In genomic region chr15:98951122-98952062, GRCm38 (mm10) we compare ENCODE assay signal across 11 mouse cellular contexts. TPM values are rescaled to one million over a fixed set of nuclear protein-coding genes. Genes with fewer than 3 reads are reported as not detected.
DNase-seq lines count a peak whose midpoint lies in the region; ATAC-seq and TF ChIP-seq lines count a peak whose summit lies in the region.
"Not testable (repeated sequence)": the region's sequence is repeated elsewhere in the genome, so short reads cannot be mapped to it uniquely, and the experiment has no call there.
"Had no signal": no experiment of that assay in that cellular context is flagged by ENCODE, and none has a peak within 500 bp of the region (broad histone marks: within the 10 kb centered on the region; RNA-seq: fewer than 3 reads in every experiment).

No protein-coding gene starts in this region.

- not testable (repeated sequence) for ATAC-seq in embryonic facial prominence, embryonic 13.5 days (ENCODE audit: insufficient number of reproducible peaks, insufficient read depth, low FRiP score, low TSS enrichment, low read depth); hindbrain, embryonic 14.5 days (ENCODE audit: low FRiP score); lung, embryonic 14.5 days (ENCODE audit: insufficient read depth); midbrain, postnatal 0 days (ENCODE audit: low FRiP score)

- H3K79me2 ChIP-seq in heart, adult 2 months (replicated peaks; ENCODE audit: control insufficient read depth, insufficient read depth, low read length), result not testable (repeated sequence)

- not testable (repeated sequence) for TF ChIP-seq CTCF in heart, adult 2 months (IDR thresholded peaks at IDR 0.05); left cerebral cortex, adult 2 months (IDR thresholded peaks at IDR 0.05); lung, embryonic 14.5 days (IDR thresholded peaks at IDR 0.05; ENCODE audit: low read depth); midbrain, postnatal 0 days (IDR thresholded peaks at IDR 0.05)

- H3K9ac ChIP-seq in embryonic facial prominence, embryonic 13.5 days, result peak overlapping the region; percentile 95
- H3K9ac ChIP-seq in heart, adult 2 months (ENCODE audit: low read depth, low read length); lung, embryonic 14.5 days: not testable (repeated sequence)
- H3K9ac ChIP-seq in hindbrain, embryonic 14.5 days, result peak overlapping the region; percentile 100
- peak overlapping the region; percentile 99 for H3K9ac ChIP-seq in midbrain, postnatal 0 days (replicated peaks; ENCODE audit: low read length, poor library complexity, severe bottlenecking)

- H3K27ac ChIP-seq in brown adipose tissue, adult 24 weeks (replicated peaks; ENCODE audit: low read depth, low read length); heart, adult 2 months; lung, embryonic 14.5 days (ENCODE audit: low read depth): not testable (repeated sequence)
- peak overlapping the region; percentile 81; the same call in 1 of the 2 replicates for H3K27ac ChIP-seq in embryonic facial prominence, embryonic 13.5 days
- H3K27ac ChIP-seq in hindbrain, embryonic 14.5 days, result peak overlapping the region; percentile 100
- H3K27ac ChIP-seq in left cerebral cortex, adult 2 months, result peak overlapping the region; percentile 100
- peak overlapping the region; percentile 94 for H3K27ac ChIP-seq in midbrain, postnatal 0 days (ENCODE audit: low read depth, low read length)

- intact Hi-C loops in heart, adult 2 months (cut with DNase I), result loop anchor here (2.0 kb wide), 2 partner anchors 17 to 41 kb away; partner anchors contain the start of gene Tuba1b
- intact Hi-C loops in left cerebral cortex, adult 2 months (cut with DNase I), result loop anchor here (2.0 kb wide), 1 partner anchor 33 kb away; no protein-coding TSS in a partner anchor

- not testable (repeated sequence) for H3K4me1 ChIP-seq in brown adipose tissue, adult 24 weeks (ENCODE audit: control insufficient read depth, insufficient read depth, insufficient read length, low read length); heart, adult 2 months (ENCODE audit: control insufficient read depth, insufficient read depth, low read length); lung, embryonic 14.5 days (ENCODE audit: insufficient read depth); midbrain, postnatal 0 days (ENCODE audit: insufficient read depth, low read length)
- H3K4me1 ChIP-seq in embryonic facial prominence, embryonic 13.5 days, result peaks cover 18% of the 10 kb centered on the region
- H3K4me1 ChIP-seq in hindbrain, embryonic 14.5 days (replicated peaks; ENCODE audit: control insufficient read depth, insufficient read depth, low read length), result peaks cover 14% of the 10 kb centered on the region

- TF ChIP-seq POLR2A in heart, adult 2 months (IDR thresholded peaks at IDR 0.05; ENCODE audit: insufficient read depth, low read depth, low read length), result not testable (repeated sequence)

- WGBS in embryonic facial prominence, embryonic 13.5 days, result 86% methylated on average over 11 of the region's 15 CpGs
- 47% methylated on average over 11 of the region's 15 CpGs for WGBS in heart, adult 2 months
- 35% methylated on average over 11 of the region's 15 CpGs for WGBS in hindbrain, embryonic 14.5 days
- 84% methylated on average over 11 of the region's 15 CpGs for WGBS in lung, embryonic 14.5 days
- 18% methylated on average over 11 of the region's 15 CpGs for WGBS in midbrain, postnatal 0 days

- not testable (repeated sequence) for H3K9me3 ChIP-seq in embryonic facial prominence, embryonic 13.5 days; hindbrain, embryonic 14.5 days (ENCODE audit: control insufficient read depth, low read length); lung, embryonic 14.5 days (ENCODE audit: low read depth, low read length); midbrain, postnatal 0 days (ENCODE audit: low read length)

- not testable (repeated sequence) for DNase-seq in heart, adult 2 months; left cerebral cortex, adult 2 months (ENCODE audit: extremely low spot score in 1 of 2, low spot score in 2 of 2); lung, embryonic 14.5 days
- DNase-seq in hindbrain, embryonic 14.5 days (ENCODE audit: low spot score), result peak; percentile 72
- peak; percentile 70 for DNase-seq in midbrain, postnatal 0 days (ENCODE audit: low spot score)

- TF ChIP-seq EP300 in heart, adult 2 months (IDR thresholded peaks at IDR 0.05; ENCODE audit: insufficient read depth, low read depth, low read length), result not testable (repeated sequence)

- not testable (repeated sequence) for H3K27me3 ChIP-seq in embryonic facial prominence, embryonic 13.5 days; heart, adult 2 months (ENCODE audit: control insufficient read depth, insufficient read depth, low read length); hindbrain, embryonic 14.5 days (ENCODE audit: control insufficient read depth, insufficient read depth, low read length); lung, embryonic 14.5 days (ENCODE audit: insufficient read depth, low read length); midbrain, postnatal 0 days (ENCODE audit: insufficient read depth, low read length)

- peak overlapping the region; percentile 47 for H3K4me3 ChIP-seq in brown adipose tissue, adult 24 weeks (ENCODE audit: insufficient read depth, low read depth, low read length)
- H3K4me3 ChIP-seq in embryonic facial prominence, embryonic 13.5 days, result peak overlapping the region; percentile 77
- H3K4me3 ChIP-seq in heart, adult 2 months, result peak overlapping the region; percentile 99
- H3K4me3 ChIP-seq in hindbrain, embryonic 14.5 days (replicated peaks; ENCODE audit: low read length), result peak overlapping the region; percentile 91
- H3K4me3 ChIP-seq in left cerebral cortex, adult 2 months, result peak overlapping the region; percentile 86
- peak overlapping the region; percentile 78 for H3K4me3 ChIP-seq in lung, embryonic 14.5 days (ENCODE audit: low read depth, low read length)
- H3K4me3 ChIP-seq in midbrain, postnatal 0 days (ENCODE audit: low read depth, low read length), result peak overlapping the region; percentile 62

- H3K4me2 ChIP-seq in embryonic facial prominence, embryonic 13.5 days, result peak overlapping the region; percentile 77
- peak overlapping the region; percentile 65 for H3K4me2 ChIP-seq in hindbrain, embryonic 14.5 days (replicated peaks)
- peak overlapping the region; percentile 75 for H3K4me2 ChIP-seq in lung, embryonic 14.5 days
- H3K4me2 ChIP-seq in midbrain, postnatal 0 days (ENCODE audit: low read depth, low read length, poor library complexity, severe bottlenecking), result peak overlapping the region; percentile 36

- H3K36me3 ChIP-seq in embryonic facial prominence, embryonic 13.5 days, result peaks cover 14% of the 10 kb centered on the region
- H3K36me3 ChIP-seq in heart, adult 2 months (ENCODE audit: control insufficient read depth, insufficient read depth, low read length); lung, embryonic 14.5 days (ENCODE audit: insufficient read depth): not testable (repeated sequence)
- peaks cover 33% of the 10 kb centered on the region for H3K36me3 ChIP-seq in hindbrain, embryonic 14.5 days (replicated peaks; ENCODE audit: control insufficient read depth, insufficient read depth)
- peaks cover 13% of the 10 kb centered on the region; the same call in 1 of the 2 replicates for H3K36me3 ChIP-seq in midbrain, postnatal 0 days (ENCODE audit: insufficient read depth, low read length)

RNA-seq across cellular contexts. Expression of gene Gm49450, which starts 2.0 kb away (rescaled TPM):
- not detected in 2 replicates for polyA plus RNA-seq in brown adipose tissue, adult 24 weeks (2012; ENCODE audit: insufficient read depth, insufficient read length, missing spikeins)
- polyA plus RNA-seq in embryonic facial prominence, embryonic 13.5 days (2015; fragmentation: Nextera tagmentation; extraction: Ambion mirVana), result not detected in 2 replicates
- total RNA-seq in heart, adult 2 months (2021), result not detected
- 26.2 TPM in 1 of 2 replicates, not detected in the other for polyA plus RNA-seq in heart, adult 2 months (2012; rRNA removed)
- polyA plus RNA-seq in hindbrain, embryonic 14.5 days (2014; fragmentation: Nextera tagmentation; extraction: Ambion mirVana), result not detected in 2 replicates
- not detected for total RNA-seq in left cerebral cortex, adult 2 months (2021)
- polyA plus RNA-seq in lung, embryonic 14.5 days (2014; fragmentation: Nextera tagmentation; extraction: Ambion mirVana), result not detected in 2 replicates
- 1,797 and 2,945 TPM in 2 replicates for total RNA-seq in midbrain, postnatal 0 days (2014; rRNA removed)
- not detected in 2 replicates for polyA plus RNA-seq in midbrain, postnatal 0 days (2015; fragmentation: Nextera tagmentation; extraction: Ambion mirVana)
- total RNA-seq: ES-E14; heart, adult 18-20 months; left cerebral cortex, postnatal 36 days had no signal

RNA-seq across cellular contexts. Expression of gene Tuba1a, which starts 2.1 kb away (rescaled TPM):
- polyA plus RNA-seq in brown adipose tissue, adult 24 weeks (2012; ENCODE audit: insufficient read depth, insufficient read length, missing spikeins), result 125 and 132 TPM in 2 replicates
- polyA plus RNA-seq in embryonic facial prominence, embryonic 13.5 days (2015; fragmentation: Nextera tagmentation; extraction: Ambion mirVana), result 1,291 and 1,480 TPM in 2 replicates
- total RNA-seq in heart, adult 2 months (2021), result 10 to 100 TPM; 57.0 to 85.0 TPM
- polyA plus RNA-seq in heart, adult 2 months (2012; rRNA removed), result 165 and 235 TPM in 2 replicates
- 14,408 and 15,410 TPM in 2 replicates for polyA plus RNA-seq in hindbrain, embryonic 14.5 days (2014; fragmentation: Nextera tagmentation; extraction: Ambion mirVana)
- 100 to 1,000 TPM; 817 to 827 TPM for total RNA-seq in left cerebral cortex, adult 2 months (2021)
- 1,129 and 1,167 TPM in 2 replicates for polyA plus RNA-seq in lung, embryonic 14.5 days (2014; fragmentation: Nextera tagmentation; extraction: Ambion mirVana)
- total RNA-seq in midbrain, postnatal 0 days (2014; rRNA removed), result 17,447 and 20,461 TPM in 2 replicates
- polyA plus RNA-seq in midbrain, postnatal 0 days (2015; fragmentation: Nextera tagmentation; extraction: Ambion mirVana), result 15,641 and 16,823 TPM in 2 replicates

RNA-seq across cellular contexts. Expression of gene Tuba1b, which starts 17.0 kb away (rescaled TPM):
- 520 and 550 TPM in 2 replicates for polyA plus RNA-seq in brown adipose tissue, adult 24 weeks (2012; ENCODE audit: insufficient read depth, insufficient read length, missing spikeins)
- polyA plus RNA-seq in embryonic facial prominence, embryonic 13.5 days (2015; fragmentation: Nextera tagmentation; extraction: Ambion mirVana), result 1,422 and 1,651 TPM in 2 replicates
- 100 to 1,000 TPM; 129 to 144 TPM for total RNA-seq in heart, adult 2 months (2021)
- 534 and 728 TPM in 2 replicates for polyA plus RNA-seq in heart, adult 2 months (2012; rRNA removed)
- 1,223 and 1,455 TPM in 2 replicates for polyA plus RNA-seq in hindbrain, embryonic 14.5 days (2014; fragmentation: Nextera tagmentation; extraction: Ambion mirVana)
- 100 to 1,000 TPM; 509 to 550 TPM for total RNA-seq in left cerebral cortex, adult 2 months (2021)
- 2,161 and 2,216 TPM in 2 replicates for polyA plus RNA-seq in lung, embryonic 14.5 days (2014; fragmentation: Nextera tagmentation; extraction: Ambion mirVana)
- 2,522 and 3,264 TPM in 2 replicates for total RNA-seq in midbrain, postnatal 0 days (2014; rRNA removed)
- 1,582 and 1,796 TPM in 2 replicates for polyA plus RNA-seq in midbrain, postnatal 0 days (2015; fragmentation: Nextera tagmentation; extraction: Ambion mirVana)

RNA-seq across cellular contexts. Expression of gene Lmbr1l, which starts 33.4 kb away (rescaled TPM):
- polyA plus RNA-seq in brown adipose tissue, adult 24 weeks (2012; ENCODE audit: insufficient read depth, insufficient read length, missing spikeins), result 6.0 and 6.3 TPM in 2 replicates
- 26.8 and 27.8 TPM in 2 replicates for polyA plus RNA-seq in embryonic facial prominence, embryonic 13.5 days (2015; fragmentation: Nextera tagmentation; extraction: Ambion mirVana)
- 10 to 100 TPM in 1 of 2 experiments, 1 to 10 TPM in 1; 7.1 to 11.1 TPM for total RNA-seq in heart, adult 2 months (2021)
- 23.2 and 25.0 TPM in 2 replicates for polyA plus RNA-seq in heart, adult 2 months (2012; rRNA removed)
- 6.4 and 8.1 TPM in 2 replicates for polyA plus RNA-seq in hindbrain, embryonic 14.5 days (2014; fragmentation: Nextera tagmentation; extraction: Ambion mirVana)
- 10 to 100 TPM; 17.8 to 19.1 TPM for total RNA-seq in left cerebral cortex, adult 2 months (2021)
- 4.5 and 5.5 TPM in 2 replicates for polyA plus RNA-seq in lung, embryonic 14.5 days (2014; fragmentation: Nextera tagmentation; extraction: Ambion mirVana)
- 46.0 and 56.9 TPM in 2 replicates for total RNA-seq in midbrain, postnatal 0 days (2014; rRNA removed)
- polyA plus RNA-seq in midbrain, postnatal 0 days (2015; fragmentation: Nextera tagmentation; extraction: Ambion mirVana), result 19.6 and 21.7 TPM in 2 replicates

RNA-seq across cellular contexts. Expression of gene Dhh, which starts 53.1 kb away (rescaled TPM):
- polyA plus RNA-seq in brown adipose tissue, adult 24 weeks (2012; ENCODE audit: insufficient read depth, insufficient read length, missing spikeins), result 0.40 and 0.46 TPM in 2 replicates
- 0.52 and 0.54 TPM in 2 replicates for polyA plus RNA-seq in embryonic facial prominence, embryonic 13.5 days (2015; fragmentation: Nextera tagmentation; extraction: Ambion mirVana)
- total RNA-seq in heart, adult 2 months (2021), result 1 to 10 TPM in 1 of 2 experiments, under 1 TPM in 1; 0.73 to 1.5 TPM
- 0.94 and 1.8 TPM in 2 replicates for polyA plus RNA-seq in heart, adult 2 months (2012; rRNA removed)
- polyA plus RNA-seq in hindbrain, embryonic 14.5 days (2014; fragmentation: Nextera tagmentation; extraction: Ambion mirVana), result 1.1 and 1.4 TPM in 2 replicates
- under 1 TPM in 1 of 2 experiments, not detected in 1; 0.28 TPM for total RNA-seq in left cerebral cortex, adult 2 months (2021)
- 1.0 and 1.3 TPM in 2 replicates for polyA plus RNA-seq in lung, embryonic 14.5 days (2014; fragmentation: Nextera tagmentation; extraction: Ambion mirVana)
- 0.38 and 0.71 TPM in 2 replicates for total RNA-seq in midbrain, postnatal 0 days (2014; rRNA removed)
- 0.18 and 0.22 TPM in 2 replicates for polyA plus RNA-seq in midbrain, postnatal 0 days (2015; fragmentation: Nextera tagmentation; extraction: Ambion mirVana)
- total RNA-seq: megakaryocyte progenitor cell, adult 5-6 weeks had no signal

Comparison
In these comparisons a context has a peak if more than half of its experiments do, and no peak if none do; other contexts are left out.
1. H3K4me3 ChIP-seq: peak in every context shown above with its lines; median percentile 99 in heart, adult 2 months; 91 in hindbrain, embryonic 14.5 days; 86 in left cerebral cortex, adult 2 months; 78 in lung, embryonic 14.5 days; 77 in embryonic facial prominence, embryonic 13.5 days; 62 in midbrain, postnatal 0 days; 47 in brown adipose tissue, adult 24 weeks.